Mouse (Mus musculus) forebrain, postnatal 0 days (tissue): Measurements from ENCODE around the gene Camk2d. TPM values are rescaled to one million over a fixed set of nuclear protein-coding genes. Genes with fewer than 3 reads are reported as not detected.
A peak's percentile ranks its signal among the peaks of the same experiment; 100 is the strongest.

Experiments used
- ATAC-seq: fragments of 200-750 bp; cut with Nextera tagmentation; 2 replicates; pipeline ENCODE4 v1.8.0; 2017; ENCODE audit warnings: mild to moderate bottlenecking, moderate library complexity
- DNase-seq: peaks from one replicate; pipeline ENCODE4 v3.0.0-alpha.2; 2015
- H3K27ac ChIP-seq: fragments of 300-500 bp; sonication (generic); 2 replicates; pipeline ENCODE4 v1.5.1; 2014; ENCODE audit warnings: low read depth, mild to moderate bottlenecking, antibody characterized with exemption, low read length, moderate library complexity, mixed read lengths
- H3K27me3 ChIP-seq: fragments of 300-500 bp; sonication (generic); 2 replicates; pipeline ENCODE4 v1.6.1; 2014; ENCODE audit warnings: mild to moderate bottlenecking, low read length, mixed read lengths; ENCODE audit not compliant: insufficient read depth
- H3K36me3 ChIP-seq: fragments of 300-500 bp; sonication (generic); 2 replicates; pipeline ENCODE4 v1.6.1; 2014; ENCODE audit warnings: mild to moderate bottlenecking, moderate library complexity; ENCODE audit not compliant: insufficient read depth
- H3K4me1 ChIP-seq: fragments of 300-500 bp; sonication (generic); 2 replicates; pipeline ENCODE4 v1.6.1; 2014; ENCODE audit warnings: antibody characterized with exemption; ENCODE audit not compliant: insufficient read depth
- H3K4me2 ChIP-seq: fragments of 300-500 bp; sonication (generic); 2 replicates; pipeline ENCODE4 v1.6.1; 2014; ENCODE audit warnings: low read depth, mild to moderate bottlenecking, moderate library complexity
- H3K4me3 ChIP-seq: fragments of 300-500 bp; sonication (generic); 2 replicates; pipeline ENCODE4 v1.5.1; 2014; ENCODE audit warnings: low read depth, low read length, mixed read lengths
- H3K9ac ChIP-seq: fragments of 300-500 bp; sonication (generic); 2 replicates; pipeline ENCODE4 v1.6.1; 2014; ENCODE audit warnings: mild to moderate bottlenecking
- H3K9me3 ChIP-seq: fragments of 300-500 bp; sonication (generic); 2 replicates; pipeline ENCODE4 v1.6.1; 2016; ENCODE audit warnings: low read length
- CTCF ChIP-seq: sonication (generic); IDR thresholded peaks from 2 replicates; pipeline ENCODE4 v1.5.1; 2016; ENCODE audit warnings: antibody characterized with exemption, control low read depth, low read depth
- WGBS: fragments of 180-500 bp; shearing (Covaris S2); extraction: QIAGEN DNeasy Blood & Tissue Kit; methylation state at CpG from one replicate; pipeline ENCODE4 v1.1.7; 2014; 5-methylcytosine and 5-hydroxymethylcytosine counted together
- polyA plus RNA-seq: library from polyadenylated mRNA; unstranded; fragments of >200 nt; fragmentation: Nextera tagmentation; extraction: Ambion mirVana; gene quantifications from 2 replicates; pipeline ENCODE4 v1.2.1, GENCODE M21; 2015
- total RNA-seq: library from RNA; depleted of rRNA; stranded (reverse); fragments of >200 nt; gene quantifications from 2 replicates; pipeline ENCODE4 v1.2.3, GENCODE M21; 2014; rRNA removed

Gene Camk2d
- total and polyA plus RNA-seq, 2 experiments from 2014 or later: 52.8 to 97.7 TPM

GRCm38 (mm10) chr3:126860442-126860841, 264.3 kb downstream of the Camk2d start:
- DNase-seq: no peak
- Histone ChIP-seq H3K36me3 (no peaks in the 10 kb centered on the region), H3K4me1 (no peaks in the 10 kb centered on the region), H3K27me3 (no peaks in the 10 kb centered on the region), H3K27ac (no peak overlapping the region), H3K9me3 (no peaks in the 10 kb centered on the region), H3K9ac (no peak overlapping the region), H3K4me2 (no peak overlapping the region), H3K4me3 (no peak overlapping the region)
- no peak for ATAC-seq
- no peak for TF ChIP-seq CTCF

GRCm38 (mm10) chr3:126869561-126869960, 273.5 kb downstream of the Camk2d start:
- Histone ChIP-seq H3K27ac (no peak overlapping the region), H3K9ac (no peak overlapping the region), H3K36me3 (no peaks in the 10 kb centered on the region), H3K4me2 (no peak overlapping the region), H3K4me1 (no peaks in the 10 kb centered on the region), H3K27me3 (no peaks in the 10 kb centered on the region), H3K9me3 (no peaks in the 10 kb centered on the region), H3K4me3 (no peak overlapping the region)
- peak; percentile 78 for ATAC-seq
- DNase-seq: no peak
- WGBS: 28% methylated on average over 3 of the region's 3 CpGs
- no peak for TF ChIP-seq CTCF

GRCm38 (mm10) chr3:126870688-126871087, 274.6 kb downstream of the Camk2d start:
- H3K9ac ChIP-seq: no peak overlapping the region
- TF ChIP-seq CTCF: no peak
- no peak overlapping the region for H3K27ac ChIP-seq
- H3K4me2 ChIP-seq: no peak overlapping the region
- no peak overlapping the region for H3K4me3 ChIP-seq
- ATAC-seq: no peak
- H3K9me3 ChIP-seq: no peaks in the 10 kb centered on the region
- no peaks in the 10 kb centered on the region for H3K36me3 ChIP-seq
- H3K4me1 ChIP-seq: no peaks in the 10 kb centered on the region
- WGBS: 89% methylated on average over 1 of the region's 1 CpGs
- no peak for DNase-seq
- no peaks in the 10 kb centered on the region for H3K27me3 ChIP-seq

GRCm38 (mm10) chr3:126878233-126878632, 282.1 kb downstream of the Camk2d start:
- no peak for TF ChIP-seq CTCF
- no peaks in the 10 kb centered on the region for H3K9me3 ChIP-seq
- no peak for ATAC-seq
- no peaks in the 10 kb centered on the region for H3K36me3 ChIP-seq
- no peak overlapping the region for H3K9ac ChIP-seq
- no peak overlapping the region for H3K4me3 ChIP-seq
- H3K4me1 ChIP-seq: no peaks in the 10 kb centered on the region
- H3K27ac ChIP-seq: no peak overlapping the region
- 47% methylated on average over 1 of the region's 1 CpGs for WGBS
- H3K4me2 ChIP-seq: no peak overlapping the region
- no peak for DNase-seq
- H3K27me3 ChIP-seq: no peaks in the 10 kb centered on the region

- no peak for TF ChIP-seq CTCF
- Histone ChIP-seq H3K4me1 (no peaks in the 10 kb centered on the region), H3K4me3 (no peak overlapping the region), H3K4me2 (no peak overlapping the region), H3K27ac (no peak overlapping the region), H3K9me3 (no peaks in the 10 kb centered on the region), H3K36me3 (no peaks in the 10 kb centered on the region), H3K9ac (no peak overlapping the region), H3K27me3 (no peaks in the 10 kb centered on the region)
- DNase-seq (no peak), ATAC-seq (peak; percentile 29; the same call in 1 of the 2 replicates)
- WGBS: 63% methylated on average over 4 of the region's 4 CpGs
Measured at GRCm38 (mm10) chr3:126886090-126886489, 290.0 kb downstream of the Camk2d start.

GRCm38 (mm10) chr3:126886644-126887043, 290.5 kb downstream of the Camk2d start:
- ATAC-seq (no peak), DNase-seq (no peak)
- 60% methylated on average over 4 of the region's 4 CpGs for WGBS
- Histone ChIP-seq H3K9ac (no peak overlapping the region), H3K4me2 (no peak overlapping the region), H3K4me1 (no peaks in the 10 kb centered on the region), H3K27me3 (no peaks in the 10 kb centered on the region), H3K36me3 (no peaks in the 10 kb centered on the region), H3K4me3 (no peak overlapping the region), H3K27ac (no peak overlapping the region), H3K9me3 (no peaks in the 10 kb centered on the region)
- no peak for TF ChIP-seq CTCF

Other genes starting within 250 kb of the Camk2d start
- 0.69 and 1.0 TPM in 2 replicates for gene Arsj, start 232.6 kb upstream of the Camk2d start, total RNA-seq
- 0.24 and 0.54 TPM in 2 replicates for gene Arsj, start 232.6 kb upstream of the Camk2d start, polyA plus RNA-seq